Mouse (Mus musculus) embryonic facial prominence, embryonic 11.5 days (tissue): ENCODE data around the gene Ints6l. TPM values are rescaled to one million over a fixed set of nuclear protein-coding genes. Genes with fewer than 3 reads are reported as not detected.
A peak's percentile ranks its signal among the peaks of the same experiment; 100 is the strongest.

Experiments used
- ATAC-seq: fragments of 200-750 bp; cut with Nextera tagmentation; replicated peaks from 2 replicates; pipeline ENCODE4 v1.8.0; 2017; ENCODE audit warnings: low read depth; ENCODE audit not compliant: insufficient number of reproducible peaks, low FRiP score, low TSS enrichment
- DNase-seq: peaks from one replicate; pipeline ENCODE4 v3.0.0-alpha.2; 2015; ENCODE audit warnings: low spot score
- H3K27ac ChIP-seq: fragments of 300-500 bp; sonication (generic); replicated peaks from 2 replicates; pipeline ENCODE4 v1.5.1; 2014; ENCODE audit warnings: mild to moderate bottlenecking, low read depth, low read length, control low read depth
- H3K27me3 ChIP-seq: fragments of 300-500 bp; sonication (generic); 2 replicates; pipeline ENCODE4 v1.6.1; 2014; ENCODE audit warnings: mild to moderate bottlenecking, low read length, moderate library complexity, mixed read lengths; ENCODE audit not compliant: control insufficient read depth, insufficient read depth
- H3K36me3 ChIP-seq: fragments of 300-500 bp; sonication (generic); replicated peaks from 2 replicates; pipeline ENCODE4 v1.6.1; 2014; ENCODE audit warnings: low read depth, mild to moderate bottlenecking, low read length, moderate library complexity, mixed read lengths; ENCODE audit not compliant: control insufficient read depth, insufficient read depth
- H3K4me1 ChIP-seq: fragments of 300-500 bp; sonication (generic); 2 replicates; pipeline ENCODE4 v1.6.1; 2014; ENCODE audit warnings: low read length, mixed read lengths; ENCODE audit not compliant: control insufficient read depth, insufficient read depth
- H3K4me2 ChIP-seq: fragments of 300-500 bp; sonication (generic); 2 replicates; pipeline ENCODE4 v1.6.1; 2014; ENCODE audit warnings: low read depth, mild to moderate bottlenecking, control low read depth, low read length, moderate library complexity
- H3K4me3 ChIP-seq: fragments of 300-500 bp; sonication (generic); 2 replicates; pipeline ENCODE4 v1.5.1; 2014; ENCODE audit warnings: low read depth, low read length, control low read depth
- H3K9ac ChIP-seq: fragments of 300-500 bp; sonication (generic); replicated peaks from 2 replicates; pipeline ENCODE4 v1.6.1; 2014; ENCODE audit warnings: mild to moderate bottlenecking, control low read depth, low read length
- H3K9me3 ChIP-seq: fragments of 300-500 bp; sonication (generic); replicated peaks from 2 replicates; pipeline ENCODE4 v1.6.1; 2016; ENCODE audit warnings: mild to moderate bottlenecking, low read length, inconsistent platforms, mixed read lengths; ENCODE audit not compliant: control insufficient read depth
- WGBS: fragments of 180-500 bp; shearing (Covaris S2); extraction: QIAGEN DNeasy Blood & Tissue Kit; methylation state at CpG from one replicate; pipeline ENCODE4 v1.1.7; 2014; 5-methylcytosine and 5-hydroxymethylcytosine counted together
- polyA plus RNA-seq: library from polyadenylated mRNA; unstranded; fragments of >200 nt; fragmentation: Nextera tagmentation; extraction: Ambion mirVana; gene quantifications from 2 replicates; pipeline ENCODE4 v1.2.1, GENCODE M21; 2014

Gene Ints6l
- polyA plus RNA-seq, 1 experiment from 2014 or later: 24.2 TPM

- Histone ChIP-seq H3K27me3 (no peaks in the 10 kb centered on the region), H3K9me3 (no peaks in the 10 kb centered on the region), H3K4me3 (no peak within 1 kb of the TSS), H3K4me2 (no peak within 1 kb of the TSS), H3K4me1 (no peaks in the 10 kb centered on the region), H3K36me3 (no peaks in the 10 kb centered on the region), H3K9ac (no peak within 1 kb of the TSS), H3K27ac (no peak within 1 kb of the TSS)
- no peak for ATAC-seq
- no peak for DNase-seq
- 77% methylated on average over 4 of the region's 4 CpGs for WGBS
Measured at GRCm38 (mm10) chrX:56447524-56448015, 7.1 kb upstream of the Ints6l start, which contains the start of gene Gm2174. TSS of gene Gm2174 (plus strand) at chrX:56447965.

- no peaks in the 10 kb centered on the region for H3K4me1 ChIP-seq
- H3K36me3 ChIP-seq: no peaks in the 10 kb centered on the region
- peak overlapping the region; percentile 56 for H3K4me3 ChIP-seq
- H3K9me3 ChIP-seq: no peaks in the 10 kb centered on the region
- WGBS: 15% methylated on average over 55 of the region's 65 CpGs
- ATAC-seq (peak; percentile 97), DNase-seq (peak; percentile 89)
- no peaks in the 10 kb centered on the region for H3K27me3 ChIP-seq
- peak overlapping the region; percentile 74 for H3K9ac ChIP-seq
- H3K4me2 ChIP-seq: peak overlapping the region; percentile 51
- H3K27ac ChIP-seq: peak overlapping the region; percentile 83
Measured at GRCm38 (mm10) chrX:56455372-56456246, 952 bp downstream of the Ints6l start.

GRCm38 (mm10) chrX:56456379-56456778 lies 1.7 kb downstream of the Ints6l start:
- peak overlapping the region; percentile 6; the same call in 1 of the 2 replicates for H3K9ac ChIP-seq
- no peaks in the 10 kb centered on the region for H3K4me1 ChIP-seq
- ATAC-seq (peak; percentile 6; the same call in 1 of the 2 replicates), DNase-seq (no peak)
- no peaks in the 10 kb centered on the region for H3K36me3 ChIP-seq
- peak overlapping the region; percentile 56 for H3K4me3 ChIP-seq
- H3K4me2 ChIP-seq: peak overlapping the region; percentile 21
- peak overlapping the region; percentile 56; the same call in 1 of the 2 replicates for H3K27ac ChIP-seq
- H3K27me3 ChIP-seq: no peaks in the 10 kb centered on the region
- no peaks in the 10 kb centered on the region for H3K9me3 ChIP-seq
- 21% methylated on average over 8 of the region's 8 CpGs for WGBS

GRCm38 (mm10) chrX:56462020-56462933 lies 7.6 kb downstream of the Ints6l start:
- no peak overlapping the region for H3K9ac ChIP-seq
- H3K27me3 ChIP-seq: no peaks in the 10 kb centered on the region
- no peak overlapping the region for H3K4me2 ChIP-seq
- H3K4me3 ChIP-seq: no peak overlapping the region
- no peak overlapping the region for H3K27ac ChIP-seq
- DNase-seq (no peak), ATAC-seq (no peak)
- no peaks in the 10 kb centered on the region for H3K4me1 ChIP-seq
- WGBS: 71% methylated on average over 14 of the region's 14 CpGs
- no peaks in the 10 kb centered on the region for H3K36me3 ChIP-seq
- no peaks in the 10 kb centered on the region for H3K9me3 ChIP-seq

GRCm38 (mm10) chrX:56464906-56465305 lies 10.2 kb downstream of the Ints6l start:
- H3K9ac ChIP-seq: no peak overlapping the region
- DNase-seq (no peak), ATAC-seq (no peak)
- H3K27ac ChIP-seq: no peak overlapping the region
- 96% methylated on average over 1 of the region's 1 CpGs for WGBS
- H3K36me3 ChIP-seq: no peaks in the 10 kb centered on the region
- no peaks in the 10 kb centered on the region for H3K27me3 ChIP-seq
- H3K4me2 ChIP-seq: no peak overlapping the region
- no peaks in the 10 kb centered on the region for H3K4me1 ChIP-seq
- no peaks in the 10 kb centered on the region for H3K9me3 ChIP-seq
- no peak overlapping the region for H3K4me3 ChIP-seq

GRCm38 (mm10) chrX:56467688-56468087 lies 13.0 kb downstream of the Ints6l start:
- Histone ChIP-seq H3K4me1 (no peaks in the 10 kb centered on the region), H3K4me3 (no peak overlapping the region), H3K9ac (no peak overlapping the region), H3K27me3 (no peaks in the 10 kb centered on the region), H3K9me3 (no peaks in the 10 kb centered on the region), H3K27ac (no peak overlapping the region), H3K36me3 (no peaks in the 10 kb centered on the region), H3K4me2 (no peak overlapping the region)
- WGBS: 38% methylated on average over 4 of the region's 4 CpGs
- DNase-seq (no peak), ATAC-seq (no peak)

- WGBS: 40% methylated on average over 6 of the region's 6 CpGs
- H3K4me2 ChIP-seq: no peak overlapping the region
- no peak overlapping the region for H3K27ac ChIP-seq
- H3K4me1 ChIP-seq: no peaks in the 10 kb centered on the region
- H3K27me3 ChIP-seq: no peaks in the 10 kb centered on the region
- no peaks in the 10 kb centered on the region for H3K36me3 ChIP-seq
- H3K9me3 ChIP-seq: no peaks in the 10 kb centered on the region
- H3K9ac ChIP-seq: no peak overlapping the region
- DNase-seq: no peak
- no peak for ATAC-seq
- no peak overlapping the region for H3K4me3 ChIP-seq
Measured at GRCm38 (mm10) chrX:56468422-56468821, 13.8 kb downstream of the Ints6l start.
